Mouse (Mus musculus) frontal cortex, adult (tissue): ENCODE measurements around the gene Ablim2.

Source experiments
- ATAC-seq: cut with Nextera tagmentation; 2 replicates; pipeline ENCODE4 v1.9.2; 2017; ENCODE audit warnings: mild to moderate bottlenecking, moderate library complexity, mixed read lengths; ENCODE audit not compliant: low TSS enrichment

Ablim2 gene

DNA sequence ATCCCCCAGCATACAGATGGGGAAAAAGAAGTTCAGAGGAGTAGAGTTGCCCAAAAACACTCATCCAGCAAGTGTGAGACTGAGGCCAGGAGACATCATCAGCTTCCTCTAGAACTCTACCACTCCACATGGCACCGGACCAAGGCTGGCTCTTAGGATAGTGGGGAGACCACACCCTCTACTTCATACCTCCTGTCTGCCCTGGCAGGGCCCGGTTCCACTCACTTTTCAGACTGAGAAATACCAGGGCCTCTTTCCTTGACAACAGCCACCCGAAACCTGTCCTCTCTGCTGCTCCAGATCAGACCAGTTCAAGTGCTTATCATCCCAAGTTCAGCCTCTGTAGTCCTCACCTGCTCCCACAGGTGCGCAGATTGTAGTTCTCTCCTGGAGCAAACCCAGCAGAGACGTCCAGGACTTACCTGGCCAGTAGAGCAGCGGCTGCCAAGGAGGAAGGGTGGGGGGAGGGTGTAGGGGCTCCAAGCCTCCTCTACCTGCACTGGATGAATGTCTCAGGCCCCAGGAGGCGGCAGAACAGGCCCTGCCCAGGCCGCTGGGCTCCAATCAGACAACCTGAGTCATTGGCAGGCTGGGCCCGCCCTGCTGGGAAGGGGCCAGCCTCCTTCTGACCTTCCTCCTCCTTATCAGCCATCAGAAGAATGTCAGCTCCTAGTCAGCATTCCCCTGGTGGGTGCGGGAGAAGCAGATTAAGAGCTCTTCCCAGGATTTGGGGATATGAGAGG, 18.0 kb upstream of the Ablim2 start, which contains the start of gene Sh3tc1:
Gene Sh3tc1, minus strand, starts transcription at position 452 of the 743 bp plus-strand sequence.
- no peak for ATAC-seq

GRCm38 (mm10) chr5:35740716-35741115, 17.0 kb upstream of the Ablim2 start:
- no peak for ATAC-seq

DNA sequence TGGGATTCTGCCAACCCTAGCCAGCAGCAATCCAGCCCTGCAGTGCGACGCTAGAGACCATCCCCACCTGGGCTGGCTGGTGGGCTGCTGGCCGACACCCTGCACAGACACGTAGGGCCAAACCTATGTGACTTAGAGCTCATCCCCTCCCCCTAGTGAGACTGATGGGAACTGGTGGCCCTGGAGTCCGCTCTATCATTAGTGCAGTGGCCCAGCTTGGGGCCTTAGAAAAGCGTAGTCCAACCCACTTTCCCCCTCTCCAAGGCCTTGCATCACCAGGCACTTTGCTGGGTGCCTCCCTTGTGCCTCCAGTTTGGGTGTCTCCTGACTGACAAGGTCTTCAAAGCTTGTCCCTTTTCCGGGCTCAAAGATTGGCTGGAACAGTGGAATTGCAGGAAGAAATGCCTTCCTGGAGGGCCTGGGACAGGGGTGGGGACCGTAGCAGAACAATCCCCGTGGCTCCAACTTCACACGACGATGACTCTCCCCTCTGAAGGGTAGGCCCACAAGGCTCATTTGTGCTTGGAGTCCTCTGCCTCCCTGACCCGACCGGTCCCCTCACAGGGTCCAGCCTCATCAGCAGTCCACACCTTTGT, 16.4 kb upstream of the Ablim2 start:
- ATAC-seq = no peak

- no peak for ATAC-seq
Observed at GRCm38 (mm10) chr5:35743238-35743951, 14.3 kb upstream of the Ablim2 start.

DNA sequence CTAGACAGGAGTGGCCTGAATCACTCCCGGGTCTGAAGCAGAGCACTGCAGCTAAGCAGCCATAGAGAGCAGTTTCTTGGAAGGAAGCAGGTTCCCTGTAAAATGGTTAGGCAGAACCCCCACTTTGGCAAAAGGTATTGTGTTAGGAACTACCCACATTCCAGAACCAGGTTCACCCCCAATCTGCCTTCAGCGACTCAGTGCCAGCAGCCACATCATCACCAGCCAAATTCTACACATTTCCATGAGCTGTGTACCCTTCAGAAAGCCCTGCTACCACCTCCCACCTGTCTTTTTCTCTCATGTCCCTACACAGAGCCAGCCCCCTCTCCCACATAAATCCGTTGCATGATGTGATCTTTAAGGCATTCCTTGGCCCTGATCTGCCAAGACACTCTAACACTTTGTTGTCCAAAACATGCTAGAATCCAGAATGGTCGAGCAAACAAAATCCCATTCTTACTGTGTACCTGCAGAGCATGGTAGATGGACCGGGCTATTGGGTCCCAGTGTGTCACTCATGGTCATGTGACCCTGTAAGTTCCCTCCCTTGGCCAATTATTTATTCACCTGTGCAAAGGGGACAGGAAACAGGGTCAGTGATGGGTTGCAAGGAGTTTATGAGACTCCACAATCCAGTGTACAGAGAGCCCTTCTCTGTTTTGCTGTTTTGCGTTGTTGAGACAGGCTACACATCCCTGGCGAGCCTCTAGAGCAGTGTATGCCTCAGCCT, 13.5 kb upstream of the Ablim2 start:
- peak; percentile 64 for ATAC-seq

GRCm38 (mm10) chr5:35745406-35745805, 12.3 kb upstream of the Ablim2 start:
- ATAC-seq = no peak

GRCm38 (mm10) chr5:35746910-35747309, 10.8 kb upstream of the Ablim2 start:
- ATAC-seq = no peak

DNA sequence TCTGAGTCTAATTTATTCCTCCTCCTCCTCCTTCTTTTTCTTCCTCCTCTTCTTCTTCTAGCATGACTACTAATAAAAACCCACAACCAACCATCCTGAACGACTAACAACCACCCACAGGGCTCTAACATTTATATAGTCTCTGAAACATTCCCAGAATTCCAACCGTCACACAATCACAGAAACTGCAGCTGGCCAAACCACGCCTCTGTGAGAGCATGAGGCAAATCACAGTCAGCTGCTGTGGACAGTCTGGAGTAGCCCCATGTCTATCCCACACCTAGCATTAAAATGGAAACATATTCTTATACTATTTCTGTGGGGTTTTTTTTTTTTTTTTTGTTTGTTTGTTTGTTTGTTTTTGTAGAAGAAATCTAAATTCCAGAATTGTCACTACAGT, 8.3 kb upstream of the Ablim2 start:
- no peak for ATAC-seq

DNA sequence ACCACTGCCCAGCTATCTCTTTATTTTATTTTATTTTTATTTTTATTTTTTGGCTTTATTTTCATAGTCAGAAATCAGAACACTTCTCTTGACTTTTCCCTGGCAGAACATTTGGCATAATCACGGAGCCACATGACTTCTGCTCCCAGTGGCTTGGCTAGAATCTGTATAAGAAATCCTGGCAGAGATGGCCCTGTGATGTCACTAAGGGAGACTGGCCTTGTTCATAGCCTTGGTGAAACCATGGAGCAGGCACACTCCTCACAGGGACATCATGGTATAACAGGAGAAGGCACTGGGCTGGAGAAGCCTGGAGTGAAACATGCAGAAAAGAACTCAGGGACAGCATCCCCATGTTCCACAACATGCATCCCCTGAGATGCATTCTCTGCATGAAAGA, 7.7 kb upstream of the Ablim2 start:
- ATAC-seq = no peak

DNA sequence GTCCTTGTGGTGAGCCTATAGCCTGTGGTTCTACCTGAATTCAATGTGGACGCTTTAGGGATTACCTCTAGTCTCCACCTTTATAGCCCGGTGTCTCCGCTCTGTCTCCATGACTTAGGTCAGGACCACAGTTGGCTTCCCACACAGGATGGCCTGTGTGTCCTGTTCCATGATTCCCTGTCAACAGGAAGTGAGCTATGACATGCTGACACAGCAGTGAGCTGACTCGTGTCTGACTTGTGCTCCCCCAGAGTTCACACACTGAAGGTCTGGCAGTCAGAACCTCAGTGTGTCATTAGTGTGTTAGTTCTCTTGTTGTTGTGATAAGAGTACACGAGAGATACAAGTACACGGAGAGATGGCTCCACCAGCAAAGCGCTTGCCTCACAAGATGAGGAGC, 6.7 kb upstream of the Ablim2 start:
- ATAC-seq = no peak

DNA sequence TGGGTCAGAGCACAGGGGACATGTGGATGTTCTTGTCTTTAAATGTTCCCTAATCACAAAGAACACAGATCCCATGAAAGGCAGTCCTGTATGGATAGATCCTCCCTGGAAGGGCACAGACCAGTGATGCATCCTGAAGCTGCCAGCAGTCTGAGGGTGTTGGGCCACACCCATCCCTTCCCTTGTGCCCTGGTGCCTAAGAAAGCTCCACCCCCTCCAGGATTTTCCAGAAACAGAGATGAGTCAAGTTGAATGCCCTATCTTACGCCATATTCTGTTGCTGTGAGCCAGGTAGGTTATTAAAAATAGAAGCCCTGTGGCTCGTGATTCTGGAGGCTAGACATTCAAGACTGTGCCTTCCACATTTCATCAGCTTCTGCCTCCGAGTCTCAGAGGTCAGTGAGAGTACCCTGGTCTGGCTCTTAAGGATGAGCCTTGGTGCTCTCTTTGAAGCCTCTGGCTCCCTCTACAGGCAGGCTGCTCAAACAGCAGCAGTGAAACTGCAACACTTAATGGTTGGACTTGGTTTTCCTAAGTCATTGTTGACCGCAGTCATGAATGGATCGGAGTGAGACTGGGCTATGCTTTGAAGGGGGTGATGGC, 2.4 kb upstream of the Ablim2 start:
- ATAC-seq = no peak

DNA sequence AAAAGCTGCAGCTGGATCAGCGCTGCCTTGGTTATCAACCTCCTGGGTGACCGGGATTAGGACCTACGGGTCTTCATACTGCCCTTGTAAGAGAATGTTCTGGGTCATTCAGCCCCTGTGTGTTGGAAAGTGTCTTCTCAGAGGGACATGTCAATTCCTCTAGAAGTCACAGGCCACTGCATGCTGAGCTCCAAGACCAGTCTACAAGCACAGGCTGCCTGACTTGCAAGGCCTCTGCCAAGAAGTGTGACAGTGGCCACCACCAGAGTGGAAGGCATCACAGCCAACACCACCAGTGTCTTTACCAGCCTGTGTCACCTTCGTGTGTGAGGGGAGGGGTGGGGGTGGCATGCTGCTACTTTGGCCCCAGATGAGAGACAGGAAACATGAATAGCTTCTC, 1.7 kb upstream of the Ablim2 start:
- ATAC-seq = no peak

GRCm38 (mm10) chr5:35756997-35757638, 562 bp upstream of the Ablim2 start:
- ATAC-seq = peak; percentile 42

- ATAC-seq = peak; percentile 48
Observed at GRCm38 (mm10) chr5:35758081-35759053, 687 bp downstream of the Ablim2 start.

GRCm38 (mm10) chr5:35761323-35761722, 3.6 kb downstream of the Ablim2 start:
- ATAC-seq = no peak

DNA sequence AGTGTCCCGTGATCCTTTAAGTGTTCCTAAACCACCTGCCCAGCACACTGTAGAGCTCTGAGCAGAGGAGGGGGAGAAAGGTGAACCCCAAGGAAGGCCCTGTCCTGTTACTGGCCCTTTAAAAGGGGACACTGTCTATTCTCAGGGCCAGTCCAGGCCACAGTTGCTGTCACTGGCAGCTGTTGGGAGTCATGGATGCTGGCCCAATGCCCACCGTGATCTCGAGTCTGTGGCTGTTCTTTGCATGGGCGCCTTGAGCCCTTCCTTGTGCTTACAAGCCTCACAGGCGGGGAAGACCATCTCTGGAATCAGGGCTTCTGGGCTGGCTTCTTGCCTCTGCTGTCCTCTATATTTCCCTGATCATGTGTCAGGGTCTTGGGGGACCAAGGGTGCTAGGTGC, 4.7 kb downstream of the Ablim2 start:
- no peak for ATAC-seq

DNA sequence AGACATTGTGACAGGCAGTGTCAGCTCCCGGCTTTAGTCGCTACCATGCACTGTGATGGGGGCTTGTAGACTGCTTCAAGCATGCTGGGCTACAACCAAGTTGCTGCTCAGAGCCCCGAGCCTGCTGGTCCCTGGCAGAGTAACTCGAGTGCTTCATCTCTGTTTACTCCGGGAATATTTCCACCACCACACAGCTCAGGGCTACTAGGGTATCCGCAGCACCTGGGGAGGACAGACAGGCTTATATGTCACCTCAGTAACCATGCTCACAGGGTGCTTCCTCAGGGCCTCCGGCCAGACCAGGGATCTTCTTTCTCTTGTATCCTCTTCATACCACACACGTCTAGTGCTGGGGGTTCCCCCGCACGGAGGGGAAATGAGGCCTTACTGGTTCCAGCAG, 5.2 kb downstream of the Ablim2 start:
- ATAC-seq = no peak

DNA sequence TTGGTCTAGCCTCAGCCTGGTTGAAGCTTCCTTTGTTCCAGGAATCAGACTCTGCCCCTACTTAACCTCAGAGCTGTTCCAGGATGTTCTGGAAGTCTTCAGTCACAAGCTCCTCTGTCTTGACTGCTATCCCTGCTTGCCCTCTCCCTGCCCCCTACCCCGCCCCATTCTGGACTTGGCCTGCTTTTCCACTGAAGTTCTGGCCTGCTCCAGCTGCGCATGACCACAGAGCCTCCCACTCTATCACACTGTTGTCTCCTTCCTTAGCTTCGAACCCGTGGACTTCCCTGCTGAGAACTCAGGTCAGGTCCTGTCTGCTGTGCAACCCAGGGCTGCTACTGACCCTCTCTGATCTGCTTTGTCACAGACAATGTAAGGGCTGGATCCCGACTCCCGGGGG, 8.2 kb downstream of the Ablim2 start:
- no peak for ATAC-seq

- no peak for ATAC-seq
Observed at GRCm38 (mm10) chr5:35768525-35768924, 10.8 kb downstream of the Ablim2 start.

GRCm38 (mm10) chr5:35768997-35769396, 11.3 kb downstream of the Ablim2 start:
- ATAC-seq = no peak
